Mouse (Mus musculus) left cerebral cortex, postnatal 10 days (tissue): ENCODE measurements around the gene Actg1. TPM values are rescaled to one million over a fixed set of nuclear protein-coding genes. Genes with fewer than 3 reads are reported as not detected.

Source experiments
- DNase-seq, 2 experiments: peaks; one replicate each; pipeline ENCODE4 v3.0.0; 2021 to 2022; ENCODE audit warnings: low spot score in 2 of 2, mixed read lengths in 1 of 2; ENCODE audit errors: extremely low spot score in 1 of 2
- intact Hi-C: fragments of 180-260 bp; cut with DNase I; formaldehyde crosslinking; loops from one replicate; pipeline ENCODE4 v1.15.1; 2025
- total RNA-seq, 2 experiments: library from RNA; stranded (reverse); gene quantifications; 2 replicates each; pipeline ENCODE4 v1.2.3; 2021

Actg1 gene
- total RNA-seq, 2 experiments from 2014 or later = 2,375 to 2,523 TPM

GRCm38 (mm10) chr11:120349986-120350702 lies 1.8 kb upstream of the Actg1 start:
- intact Hi-C loops = loop anchor here (2.0 to 5.0 kb wide), 2 partner anchors 117 to 163 kb away; partner anchors contain the start of gene Bahcc1
- DNase-seq = peak; percentile 71 to 92

DNA sequence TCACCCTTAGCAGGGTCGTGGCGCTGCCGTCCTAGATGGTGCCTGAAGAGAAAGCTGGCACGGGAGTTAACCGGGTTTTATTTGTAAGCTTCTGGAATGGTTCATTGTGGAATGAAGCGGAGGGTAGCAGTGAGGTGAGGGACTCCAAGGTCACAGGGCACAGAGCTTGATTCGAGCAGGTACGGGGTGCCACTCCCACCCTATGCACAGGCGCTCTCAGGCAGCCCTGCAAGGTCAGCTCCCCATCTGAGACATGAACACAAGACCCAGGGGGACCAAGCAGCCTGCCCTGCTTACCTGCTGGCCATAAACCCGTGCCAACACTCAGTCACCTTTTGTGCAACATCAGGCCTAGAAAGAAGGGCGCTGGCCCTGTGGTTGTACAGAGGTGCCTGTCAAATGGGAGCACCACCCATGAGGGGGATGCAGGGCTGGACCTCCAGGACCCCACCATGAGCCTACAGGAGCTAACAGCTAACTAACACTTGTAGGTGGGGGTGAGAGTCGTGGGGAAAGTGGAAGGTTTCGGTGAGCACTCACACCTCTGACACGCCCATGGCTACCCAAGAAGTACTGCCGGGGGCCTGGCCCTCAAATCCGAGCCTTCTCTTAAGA lies 1.1 kb upstream of the Actg1 start:
- DNase-seq = peak in 1 of 2 experiments; percentile 45
- intact Hi-C loops = loop anchor here (2.0 to 5.0 kb wide), 2 partner anchors 117 to 162 kb away; partner anchors contain the start of gene Bahcc1

DNA sequence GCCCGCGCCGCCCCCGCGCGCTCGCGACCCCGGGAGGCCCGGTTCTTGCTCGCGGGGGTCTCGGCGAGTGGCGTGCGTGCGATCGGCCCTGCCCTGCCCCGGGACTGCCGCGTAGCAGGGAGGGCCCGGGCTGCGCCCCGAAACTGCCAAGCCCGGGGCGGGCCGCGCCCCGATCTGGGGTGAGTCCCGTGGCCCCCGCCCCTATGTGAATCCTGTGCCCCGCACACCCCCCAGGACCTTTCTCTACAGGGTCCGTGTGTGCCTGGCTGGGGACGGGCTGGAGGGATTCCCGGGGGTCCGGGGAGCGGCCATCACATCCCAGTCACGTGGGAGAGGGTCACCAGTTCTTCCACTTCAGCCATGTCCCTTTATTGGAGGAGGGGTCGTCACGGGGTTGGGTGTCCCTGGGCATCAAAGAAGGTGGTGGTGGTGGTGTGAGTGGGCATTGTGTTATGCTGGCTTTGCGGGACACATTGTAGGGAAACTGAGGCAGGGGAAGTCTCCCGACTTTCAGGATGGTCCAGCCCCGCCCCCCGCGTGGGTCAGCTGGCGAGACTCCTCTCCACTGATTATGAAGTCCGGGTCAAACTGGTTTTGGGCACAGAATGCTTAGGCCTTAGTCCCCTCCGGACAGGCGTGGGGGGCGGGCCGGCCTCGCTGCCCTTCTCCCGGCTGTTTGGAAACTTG lies 485 bp upstream of the Actg1 start:
- intact Hi-C loops = loop anchor here (2.0 to 5.0 kb wide), 2 partner anchors 116 to 162 kb away; partner anchors contain the start of gene Bahcc1
- DNase-seq = peak in 1 of 2 experiments; percentile 84

GRCm38 (mm10) chr11:120347301-120347700 lies 1.0 kb downstream of the Actg1 start:
- intact Hi-C loops = loop anchor here (5.0 kb wide), 1 partner anchor 160 kb away; no protein-coding TSS in a partner anchor
- no peak for DNase-seq

GRCm38 (mm10) chr11:120346383-120347034 lies 1.8 kb downstream of the Actg1 start:
- DNase-seq = peak in 1 of 2 experiments; percentile 3

DNA sequence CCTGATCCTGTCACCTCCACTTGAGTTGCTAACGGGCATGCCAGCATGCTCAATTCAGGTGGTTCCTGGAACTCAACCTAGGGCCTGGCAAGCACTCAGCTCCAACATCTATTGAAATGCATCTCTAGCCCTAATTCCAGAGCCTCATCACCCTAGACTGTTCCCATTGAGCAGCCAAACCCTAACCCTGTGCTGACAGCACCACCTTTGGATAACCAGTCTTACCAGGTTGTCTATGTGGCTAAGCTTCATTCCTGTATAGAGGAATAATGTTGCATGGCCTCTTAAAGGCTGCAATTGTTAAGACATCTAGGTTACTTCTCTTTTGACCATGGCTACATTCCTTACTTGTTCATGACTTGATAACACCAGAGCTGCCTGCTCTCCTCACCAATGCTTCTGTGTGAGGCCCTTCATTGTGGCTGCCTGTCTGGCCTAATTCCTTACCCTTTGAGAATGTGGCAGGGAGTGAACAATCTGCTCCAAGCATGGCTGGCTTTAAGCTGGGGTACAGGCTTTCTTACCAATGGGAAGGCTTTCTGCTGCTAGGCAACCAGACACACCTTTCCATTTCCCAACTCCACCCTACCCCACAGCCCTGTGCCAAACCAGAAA lies 3.2 kb downstream of the Actg1 start:
- intact Hi-C loops = loop anchor here (5.0 kb wide), 1 partner anchor 158 kb away; no protein-coding TSS in a partner anchor
- peak in 1 of 2 experiments; percentile 9 for DNase-seq

More at GRCm38 (mm10) chr11:120346383-120347034, 1.8 kb downstream of the Actg1 start:
- intact Hi-C loops = loop anchor here (5.0 kb wide), 1 partner anchor 159 kb away; no protein-coding TSS in a partner anchor

GRCm38 (mm10) chr11:120344310-120344920 lies 3.9 kb downstream of the Actg1 start:
- intact Hi-C loops = no loop called here
- DNase-seq = no peak

- intact Hi-C loops = no loop called here
- DNase-seq = peak in 1 of 2 experiments; percentile 30
Observed at GRCm38 (mm10) chr11:120343519-120344309, 4.6 kb downstream of the Actg1 start.

DNA sequence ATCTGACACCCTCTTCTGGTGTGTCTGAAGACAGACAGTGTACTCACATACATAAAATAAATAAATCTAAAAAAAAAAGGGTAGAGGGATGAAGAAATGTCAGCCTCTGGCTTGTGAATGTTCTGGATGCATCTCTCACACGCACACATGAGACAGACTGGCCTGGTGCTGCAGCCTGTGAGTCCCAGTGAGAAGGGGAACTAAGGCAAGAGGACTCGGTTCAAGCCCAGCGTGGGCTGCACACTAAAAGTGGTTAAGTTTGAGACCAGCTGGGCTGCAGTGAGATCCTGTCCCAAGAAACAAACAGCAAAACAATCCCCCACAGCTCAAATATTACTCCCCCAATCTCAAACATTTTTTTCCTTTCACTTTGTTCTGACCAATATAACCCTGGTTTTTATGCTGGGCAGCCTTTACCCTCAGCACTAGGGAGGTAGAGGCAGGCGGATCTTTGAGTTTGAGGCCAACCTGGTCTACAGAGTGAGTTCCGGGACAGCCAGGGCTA lies 5.6 kb downstream of the Actg1 start:
- intact Hi-C loops = no loop called here
- DNase-seq = no peak

GRCm38 (mm10) chr11:120341661-120342060 lies 6.7 kb downstream of the Actg1 start:
- no peak for DNase-seq
- intact Hi-C loops = no loop called here

DNA sequence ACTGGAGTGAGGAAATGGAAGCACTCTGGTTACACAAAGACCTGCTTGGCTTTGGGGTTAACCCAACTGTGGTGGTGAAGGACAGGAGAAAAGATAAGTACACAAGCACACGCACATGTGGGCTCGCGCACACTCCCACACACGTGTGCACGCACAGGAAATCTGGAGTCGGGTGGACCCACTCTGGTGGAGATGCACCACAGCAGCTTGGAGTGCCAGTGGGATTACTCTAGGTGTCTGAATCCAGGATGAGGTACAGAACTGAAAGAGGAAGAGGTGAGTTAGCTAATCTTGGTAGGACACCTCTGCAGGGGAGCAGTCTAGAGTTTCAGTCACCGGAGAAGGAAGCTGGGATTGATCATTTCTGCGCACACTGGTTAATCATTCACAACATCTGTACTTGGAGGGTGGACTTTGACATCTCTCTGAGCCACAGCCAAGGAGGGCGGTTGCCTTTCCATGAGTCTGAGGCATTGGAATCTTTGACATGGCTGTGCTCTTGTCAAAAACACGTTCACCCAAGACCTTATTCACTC lies 8.3 kb downstream of the Actg1 start:
- intact Hi-C loops = no loop called here
- no peak for DNase-seq

GRCm38 (mm10) chr11:120338786-120339185 lies 9.6 kb downstream of the Actg1 start:
- intact Hi-C loops = no loop called here

GRCm38 (mm10) chr11:120337447-120337846 lies 10.9 kb downstream of the Actg1 start:
- intact Hi-C loops = no loop called here
- DNase-seq = no peak

More at GRCm38 (mm10) chr11:120338786-120339185, 9.6 kb downstream of the Actg1 start:
- DNase-seq = no peak

- DNase-seq = no peak
- intact Hi-C loops = no loop called here
Observed at GRCm38 (mm10) chr11:120335431-120336021, 12.8 kb downstream of the Actg1 start.

DNA sequence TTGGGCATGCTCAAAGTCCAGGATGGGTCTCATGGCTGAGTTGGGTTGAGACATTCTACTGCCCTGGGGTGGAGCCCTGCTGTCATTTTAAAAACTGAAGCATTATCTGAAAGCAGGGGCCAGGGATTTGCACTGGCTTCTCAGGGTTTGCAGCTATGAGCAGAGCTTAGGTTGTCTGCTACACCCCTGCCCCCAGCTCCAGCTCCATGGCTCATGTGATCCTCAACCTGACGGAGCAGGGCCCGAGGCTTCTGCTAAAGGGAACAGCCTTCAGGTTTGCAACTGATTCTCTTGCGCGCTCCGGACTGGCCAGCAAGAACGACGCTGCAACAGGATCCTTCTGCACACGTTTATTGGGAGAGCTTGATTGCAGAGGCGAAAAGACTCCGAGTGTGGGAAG lies 28.2 kb downstream of the Actg1 start:
- no peak for DNase-seq
- intact Hi-C loops = no loop called here

DNA sequence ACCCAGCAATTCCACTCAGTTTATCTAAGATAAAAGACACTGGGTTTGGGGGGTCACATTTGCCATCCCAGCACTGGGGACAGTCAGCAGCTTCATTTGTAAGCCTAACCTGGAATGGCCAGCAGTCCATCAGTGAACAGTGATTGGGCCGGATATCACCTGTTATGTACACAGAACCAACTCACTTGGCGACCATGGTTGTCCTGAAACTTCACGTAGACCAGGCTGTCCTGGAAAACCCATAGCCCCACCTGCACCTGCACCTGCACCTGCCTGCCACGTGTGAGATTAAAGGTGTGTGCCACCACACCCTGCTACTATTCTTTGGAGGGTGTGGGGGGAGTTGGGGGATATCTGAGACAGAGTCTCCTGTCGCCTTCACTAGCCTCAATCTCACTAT lies 29.0 kb downstream of the Actg1 start:
- DNase-seq = no peak
- intact Hi-C loops = no loop called here
